Mouse (Mus musculus) spleen, adult 2 months (tissue): Measurements from ENCODE around the gene Zfp688.

ENCODE experiments used
- CTCF ChIP-seq: fragments of 200-500 bp; IDR thresholded peaks from 2 replicates; pipeline ENCODE4 v1.5.1; 2011; ENCODE audit warnings: mild to moderate bottlenecking, inconsistent platforms; ENCODE audit not compliant: insufficient read depth, insufficient read length, insufficient replicate concordance; ENCODE audit errors: extremely low read depth
- POLR2A ChIP-seq: fragments of 200-500 bp; IDR thresholded peaks from 2 replicates; pipeline ENCODE4 v1.6.1; 2011; ENCODE audit warnings: low read depth, low read length, inconsistent platforms

DNA sequence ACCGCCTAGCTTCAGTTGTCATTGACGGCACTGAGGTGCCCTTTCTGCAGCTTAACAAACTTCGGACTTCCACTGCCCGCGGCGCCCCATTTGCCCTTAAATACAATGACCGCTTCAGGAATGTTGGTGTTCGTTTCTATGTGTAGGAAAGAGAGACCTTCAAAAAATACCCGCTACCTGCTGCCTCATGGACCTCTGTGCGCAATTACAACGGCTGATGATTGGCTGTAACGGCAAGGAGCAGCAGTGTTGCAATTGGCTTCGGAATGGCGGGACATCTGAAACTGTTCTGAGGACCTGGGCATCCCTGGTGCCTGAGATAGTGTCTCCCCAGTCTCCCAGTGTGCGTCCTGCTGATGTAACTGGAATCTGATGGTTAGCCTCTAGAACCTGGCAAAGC lies 379 bp upstream of the Zfp688 start:
- no peak for TF ChIP-seq POLR2A
- no peak for TF ChIP-seq CTCF
